Mouse (Mus musculus): ENCODE data around the gene Olfr684. TPM values are rescaled to one million over a fixed set of nuclear protein-coding genes. Genes with fewer than 3 reads are reported as not detected.

Olfr684 gene
- polyA plus RNA-seq, 1 experiment from 2014 or later = not detected

DNA sequence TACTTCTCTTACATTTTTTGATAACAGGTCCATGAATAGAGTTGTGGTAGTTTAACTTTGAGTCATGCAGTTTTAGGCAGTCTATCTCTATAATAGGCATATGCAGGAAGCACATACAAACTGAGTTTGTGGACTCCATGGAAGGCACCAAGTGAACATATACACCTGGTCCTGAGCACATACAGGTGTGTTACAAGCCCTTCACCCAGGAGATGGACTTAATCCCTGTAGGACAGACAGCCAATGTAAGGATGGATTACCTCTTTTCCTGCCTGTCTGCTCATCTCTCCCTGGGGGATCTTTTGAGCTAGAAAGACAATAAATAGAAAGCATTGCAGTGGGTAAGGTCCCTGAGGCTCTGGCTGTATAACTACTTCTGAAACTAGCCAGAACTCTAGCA lies 46.9 kb downstream of the Olfr684 start, which contains the start of gene Olfr681:
Gene Olfr681 (plus strand): TSS at position 301 of the 400 bp plus-strand sequence.
- Histone ChIP-seq H3K4me2 (replicated peaks; ENCODE audit: low read depth) (no peak within 1 kb of the TSS), H3K4me3 (ENCODE audit: low read depth, low read length) (no peak within 1 kb of the TSS), H3K9ac (ENCODE audit: low read length) (no peak within 1 kb of the TSS), H3K9me3 (ENCODE audit: control insufficient read depth, low read length) (no peaks in the 10 kb centered on the region), H3K4me1 (replicated peaks; ENCODE audit: control insufficient read depth, insufficient read depth) (no peaks in the 10 kb centered on the region), H3K27ac (replicated peaks) (no peak within 1 kb of the TSS), H3K36me3 (ENCODE audit: control insufficient read depth, insufficient read depth, low read length) (no peaks in the 10 kb centered on the region), H3K27me3 (ENCODE audit: control insufficient read depth, insufficient read depth, low read length) (no peaks in the 10 kb centered on the region)
- no peak for ATAC-seq (ENCODE audit: low FRiP score, low TSS enrichment)
- DNase-seq (ENCODE audit: low spot score) = no peak
- TF ChIP-seq EP300 (optimal IDR thresholded peaks at IDR 0.05) (no peak), CTCF (IDR thresholded peaks at IDR 0.05; ENCODE audit: low read depth) (no peak)

Other genes starting within 250 kb of the Olfr684 start
- not detected in 2 replicates for gene Olfr667, start 242.2 kb downstream of the Olfr684 start, polyA plus RNA-seq (2015; fragmentation: Nextera tagmentation; extraction: Ambion mirVana)
- gene Olfr668, start 235.6 kb downstream of the Olfr684 start, polyA plus RNA-seq (2015; fragmentation: Nextera tagmentation; extraction: Ambion mirVana) = not detected in 2 replicates
- gene Olfr669, start 229.4 kb downstream of the Olfr684 start, polyA plus RNA-seq (2015; fragmentation: Nextera tagmentation; extraction: Ambion mirVana) = not detected in 2 replicates
- not detected in 2 replicates for gene Olfr670, start 201.0 kb downstream of the Olfr684 start, polyA plus RNA-seq (2015; fragmentation: Nextera tagmentation; extraction: Ambion mirVana)
- not detected in 2 replicates for gene Olfr671, start 184.5 kb downstream of the Olfr684 start, polyA plus RNA-seq (2015; fragmentation: Nextera tagmentation; extraction: Ambion mirVana)
- gene Olfr672, start 161.6 kb downstream of the Olfr684 start, polyA plus RNA-seq (2015; fragmentation: Nextera tagmentation; extraction: Ambion mirVana) = not detected in 2 replicates
- not detected in 2 replicates for gene Olfr675, start 135.2 kb downstream of the Olfr684 start, polyA plus RNA-seq (2015; fragmentation: Nextera tagmentation; extraction: Ambion mirVana)
- gene Olfr676, start 131.0 kb downstream of the Olfr684 start, polyA plus RNA-seq (2015; fragmentation: Nextera tagmentation; extraction: Ambion mirVana) = not detected in 2 replicates
- gene Olfr677, start 112.3 kb downstream of the Olfr684 start, polyA plus RNA-seq (2015; fragmentation: Nextera tagmentation; extraction: Ambion mirVana) = not detected in 2 replicates
- gene Olfr678, start 99.2 kb downstream of the Olfr684 start, polyA plus RNA-seq (2015; fragmentation: Nextera tagmentation; extraction: Ambion mirVana) = not detected in 2 replicates
- not detected in 2 replicates for gene Olfr679, start 82.4 kb downstream of the Olfr684 start, polyA plus RNA-seq (2015; fragmentation: Nextera tagmentation; extraction: Ambion mirVana)
- not detected in 2 replicates for gene Olfr680-ps1, start 70.8 kb downstream of the Olfr684 start, polyA plus RNA-seq (2015; fragmentation: Nextera tagmentation; extraction: Ambion mirVana)
- gene Olfr681, start 46.8 kb downstream of the Olfr684 start, polyA plus RNA-seq (2015; fragmentation: Nextera tagmentation; extraction: Ambion mirVana) = 0.02 TPM in 1 of 2 replicates, not detected in the other
- gene Olfr683, start 16.6 kb downstream of the Olfr684 start, polyA plus RNA-seq (2015; fragmentation: Nextera tagmentation; extraction: Ambion mirVana) = not detected in 2 replicates
- gene Olfr685, start 22.4 kb upstream of the Olfr684 start, polyA plus RNA-seq (2015; fragmentation: Nextera tagmentation; extraction: Ambion mirVana) = not detected in 2 replicates
- not detected in 2 replicates for gene Olfr686, start 43.8 kb upstream of the Olfr684 start, polyA plus RNA-seq (2015; fragmentation: Nextera tagmentation; extraction: Ambion mirVana)
- gene Olfr688, start 124.4 kb upstream of the Olfr684 start, polyA plus RNA-seq (2015; fragmentation: Nextera tagmentation; extraction: Ambion mirVana) = not detected in 2 replicates
- 0.04 TPM in 1 of 2 replicates, not detected in the other for gene Olfr689, start 147.5 kb upstream of the Olfr684 start, polyA plus RNA-seq (2015; fragmentation: Nextera tagmentation; extraction: Ambion mirVana)
- gene Olfr690, start 170.5 kb upstream of the Olfr684 start, polyA plus RNA-seq (2015; fragmentation: Nextera tagmentation; extraction: Ambion mirVana) = not detected in 2 replicates
- gene Olfr691, start 178.6 kb upstream of the Olfr684 start, polyA plus RNA-seq (2015; fragmentation: Nextera tagmentation; extraction: Ambion mirVana) = not detected in 2 replicates
- gene Olfr692, start 204.6 kb upstream of the Olfr684 start, polyA plus RNA-seq (2015; fragmentation: Nextera tagmentation; extraction: Ambion mirVana) = not detected in 2 replicates
- not detected in 2 replicates for gene Gm5901, start 211.4 kb upstream of the Olfr684 start, polyA plus RNA-seq (2015; fragmentation: Nextera tagmentation; extraction: Ambion mirVana)
- 18.5 and 20.6 TPM in 2 replicates for gene Fam160a2, start 236.4 kb upstream of the Olfr684 start, polyA plus RNA-seq (2015; fragmentation: Nextera tagmentation; extraction: Ambion mirVana)
- not detected in 2 replicates for gene Cnga4, start 240.9 kb upstream of the Olfr684 start, polyA plus RNA-seq (2015; fragmentation: Nextera tagmentation; extraction: Ambion mirVana)

Data from stomach, postnatal 0 days (tissue).